Mouse (Mus musculus) megakaryocyte, embryonic 14.5 days (primary cell): ENCODE results near the gene Ucp2.

Experiments used
- FLI1 ChIP-seq: IDR thresholded peaks from 2 replicates; pipeline ENCODE4 v1.6.1; 2012; ENCODE audit warnings: low read length, inconsistent platforms, mixed read lengths
- GATA1 ChIP-seq: IDR thresholded peaks from 3 replicates; pipeline ENCODE4 v1.6.1; 2012; ENCODE audit warnings: mixed read lengths, low read length, inconsistent platforms, borderline replicate concordance

- TF ChIP-seq GATA1 (no peak), FLI1 (no peak)
Observed at GRCm38 (mm10) chr7:100504740-100505487, 11.8 kb downstream of the Ucp2 start.
